Mouse (Mus musculus) hindbrain, embryonic 13.5 days (tissue): ENCODE results near the gene Zfp746. TPM values are rescaled to one million over a fixed set of nuclear protein-coding genes. Genes with fewer than 3 reads are reported as not detected.

Source experiments
- ATAC-seq: fragments of 200-750 bp; cut with Nextera tagmentation; 2 replicates; pipeline ENCODE4 v1.8.0; 2017; ENCODE audit warnings: moderate TSS enrichment; ENCODE audit not compliant: low FRiP score
- H3K27ac ChIP-seq: fragments of 300-500 bp; sonication (generic); 2 replicates; pipeline ENCODE4 v1.5.1; 2015; ENCODE audit warnings: inconsistent platforms, mild to moderate bottlenecking, moderate library complexity
- H3K27me3 ChIP-seq: fragments of 300-500 bp; sonication (generic); 2 replicates; pipeline ENCODE4 v1.6.1; 2015; ENCODE audit warnings: mild to moderate bottlenecking, inconsistent platforms
- H3K36me3 ChIP-seq: fragments of 300-500 bp; sonication (generic); 2 replicates; pipeline ENCODE4 v1.6.1; 2015; ENCODE audit warnings: mild to moderate bottlenecking, inconsistent platforms
- H3K4me1 ChIP-seq: fragments of 300-500 bp; sonication (generic); replicated peaks from 2 replicates; pipeline ENCODE4 v1.6.1; 2015; ENCODE audit warnings: inconsistent platforms
- H3K4me2 ChIP-seq: fragments of 300-500 bp; sonication (generic); 2 replicates; pipeline ENCODE4 v1.6.1; 2015; ENCODE audit warnings: inconsistent platforms, mild to moderate bottlenecking, moderate library complexity
- H3K4me3 ChIP-seq: fragments of 300-500 bp; sonication (generic); 2 replicates; pipeline ENCODE4 v1.5.1; 2015; ENCODE audit warnings: mild to moderate bottlenecking, inconsistent platforms
- H3K9ac ChIP-seq: fragments of 300-500 bp; sonication (generic); 2 replicates; pipeline ENCODE4 v1.6.1; 2015; ENCODE audit warnings: mild to moderate bottlenecking, inconsistent platforms
- H3K9me3 ChIP-seq: fragments of 300-500 bp; sonication (generic); 2 replicates; pipeline ENCODE4 v1.6.1; 2016; ENCODE audit warnings: inconsistent platforms
- WGBS: fragments of 180-500 bp; shearing (Covaris S2); methylation state at CpG from one replicate; pipeline ENCODE4 v1.1.7; 2015; 5-methylcytosine and 5-hydroxymethylcytosine counted together
- microRNA-seq: library from miRNA; unstranded; fragments of <30 nt; microRNA quantifications from one replicate; pipeline ENCODE4, GENCODE M21; 2016
- polyA plus RNA-seq: library from polyadenylated mRNA; unstranded; fragments of >200 nt; fragmentation: Nextera tagmentation; extraction: Ambion mirVana; gene quantifications from 2 replicates; pipeline ENCODE4 v1.2.1, GENCODE M21; 2015

Zfp746 gene
- polyA plus RNA-seq, 1 experiment from 2014 or later = 21.6 TPM

GRCm38 (mm10) chr6:48024994-48025345 lies 61.4 kb downstream of the Zfp746 start:
- Histone ChIP-seq H3K9me3 (peaks cover 20% of the 10 kb centered on the region), H3K27ac (no peak overlapping the region), H3K36me3 (peaks cover 74% of the 10 kb centered on the region), H3K9ac (no peak overlapping the region), H3K27me3 (no peaks in the 10 kb centered on the region), H3K4me2 (no peak overlapping the region), H3K4me3 (peak overlapping the region; percentile 9; the same call in 1 of the 2 replicates), H3K4me1 (peaks cover 5% of the 10 kb centered on the region; the same call in 1 of the 2 replicates)
- ATAC-seq = peak; percentile 33
- WGBS = 79% methylated on average over 21 of the region's 21 CpGs

- H3K9ac ChIP-seq = no peak overlapping the region
- H3K27ac ChIP-seq = no peak overlapping the region
- 79% methylated on average over 43 of the region's 43 CpGs for WGBS
- no peak overlapping the region for H3K4me2 ChIP-seq
- H3K4me1 ChIP-seq = peaks cover 6% of the 10 kb centered on the region; the same call in 1 of the 2 replicates
- peak overlapping the region; percentile 9; the same call in 1 of the 2 replicates for H3K4me3 ChIP-seq
- peaks cover 20% of the 10 kb centered on the region for H3K9me3 ChIP-seq
- ATAC-seq = peak; percentile 65
- H3K36me3 ChIP-seq = peaks cover 72% of the 10 kb centered on the region
- no peaks in the 10 kb centered on the region for H3K27me3 ChIP-seq
Measured at GRCm38 (mm10) chr6:48024330-48024993, 61.9 kb downstream of the Zfp746 start.

DNA sequence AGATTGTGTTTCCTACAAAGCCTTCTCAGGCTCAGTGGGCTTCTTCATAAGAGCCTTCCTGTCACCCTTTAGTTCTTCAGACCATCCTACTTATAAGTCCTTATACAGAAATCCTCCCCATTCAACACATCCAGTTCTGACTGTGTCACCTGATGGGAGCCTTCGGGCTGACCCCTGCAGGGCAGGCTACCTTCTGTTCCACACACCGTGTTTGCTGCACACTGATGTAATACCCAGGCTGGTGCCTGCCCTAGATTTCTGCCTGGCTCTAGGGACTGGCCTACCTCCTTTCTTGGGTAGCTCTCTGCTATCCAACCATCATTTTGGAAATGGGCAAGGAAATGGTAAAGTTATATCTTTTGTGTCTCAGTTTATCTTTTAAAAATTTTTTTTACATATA lies 63.7 kb downstream of the Zfp746 start:
- H3K4me2 ChIP-seq = no peak overlapping the region
- H3K9me3 ChIP-seq = peaks cover 20% of the 10 kb centered on the region
- no peak overlapping the region for H3K4me3 ChIP-seq
- no peak for ATAC-seq
- no peaks in the 10 kb centered on the region for H3K27me3 ChIP-seq
- 86% methylated on average over 2 of the region's 2 CpGs for WGBS
- peaks cover 6% of the 10 kb centered on the region; the same call in 1 of the 2 replicates for H3K4me1 ChIP-seq
- peaks cover 59% of the 10 kb centered on the region for H3K36me3 ChIP-seq
- H3K9ac ChIP-seq = no peak overlapping the region
- no peak overlapping the region for H3K27ac ChIP-seq

DNA sequence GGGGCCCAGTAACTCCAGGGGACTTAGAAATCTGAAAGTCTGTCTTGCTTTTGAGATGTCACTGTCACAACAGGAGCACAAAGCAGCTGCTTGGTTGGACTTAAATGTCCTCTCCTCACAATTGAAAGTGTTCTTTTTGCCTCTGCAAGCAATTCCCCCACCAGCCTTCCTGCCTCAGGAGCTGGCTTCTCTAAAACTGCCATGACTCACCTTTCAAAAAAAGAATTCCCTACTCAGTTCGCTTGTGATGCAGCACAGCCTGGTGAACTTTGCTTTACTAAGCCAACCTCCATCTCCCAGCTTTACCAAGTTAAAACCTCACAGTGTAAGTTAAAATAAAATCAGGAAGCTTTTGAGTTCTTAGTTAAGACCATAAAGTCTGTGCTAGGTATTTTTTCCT lies 64.7 kb downstream of the Zfp746 start:
- no peak overlapping the region for H3K9ac ChIP-seq
- H3K27me3 ChIP-seq = no peaks in the 10 kb centered on the region
- 79% methylated on average over 1 of the region's 1 CpGs for WGBS
- no peak for ATAC-seq
- H3K4me1 ChIP-seq = peaks cover 6% of the 10 kb centered on the region; the same call in 1 of the 2 replicates
- peaks cover 20% of the 10 kb centered on the region for H3K9me3 ChIP-seq
- H3K4me3 ChIP-seq = no peak overlapping the region
- H3K36me3 ChIP-seq = peaks cover 51% of the 10 kb centered on the region
- no peak overlapping the region for H3K27ac ChIP-seq
- no peak overlapping the region for H3K4me2 ChIP-seq

DNA sequence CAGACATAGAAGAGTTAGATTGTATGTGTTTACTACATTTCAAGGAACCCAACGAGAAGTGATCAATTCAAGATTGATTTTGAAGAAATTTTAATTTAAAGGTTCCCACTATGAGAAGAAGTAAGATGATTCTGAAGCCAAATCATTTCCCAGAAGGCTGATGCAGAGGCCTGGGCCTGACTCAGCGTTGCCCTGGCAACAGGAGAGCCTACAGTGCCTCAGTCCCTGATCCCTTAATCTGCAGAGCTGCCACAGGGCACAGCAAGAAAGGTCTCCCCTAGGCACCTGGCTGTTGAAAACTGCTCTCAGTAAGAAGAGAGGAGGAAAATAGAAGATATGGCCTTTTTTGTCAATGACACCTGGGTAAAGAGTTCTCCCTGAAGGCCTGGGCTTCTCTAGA lies 66.4 kb downstream of the Zfp746 start:
- Histone ChIP-seq H3K9ac (no peak overlapping the region), H3K9me3 (peaks cover 9% of the 10 kb centered on the region), H3K4me3 (no peak overlapping the region), H3K27ac (no peak overlapping the region), H3K36me3 (peaks cover 34% of the 10 kb centered on the region), H3K4me2 (no peak overlapping the region), H3K27me3 (no peaks in the 10 kb centered on the region), H3K4me1 (peaks cover 12% of the 10 kb centered on the region)
- ATAC-seq = no peak
- 79% methylated on average over 2 of the region's 2 CpGs for WGBS

GRCm38 (mm10) chr6:48016841-48017240 lies 69.6 kb downstream of the Zfp746 start:
- H3K4me2 ChIP-seq = no peak overlapping the region
- peaks cover 12% of the 10 kb centered on the region for H3K4me1 ChIP-seq
- no peaks in the 10 kb centered on the region for H3K27me3 ChIP-seq
- no peak overlapping the region for H3K27ac ChIP-seq
- H3K9me3 ChIP-seq = no peaks in the 10 kb centered on the region
- WGBS = 92% methylated on average over 9 of the region's 9 CpGs
- ATAC-seq = peak; percentile 5; the same call in 1 of the 2 replicates
- no peak overlapping the region for H3K4me3 ChIP-seq
- peaks cover 8% of the 10 kb centered on the region; the same call in 1 of the 2 replicates for H3K36me3 ChIP-seq
- H3K9ac ChIP-seq = no peak overlapping the region

GRCm38 (mm10) chr6:48016090-48016521 lies 70.3 kb downstream of the Zfp746 start:
- Histone ChIP-seq H3K36me3 (peaks cover 8% of the 10 kb centered on the region; the same call in 1 of the 2 replicates), H3K27ac (no peak overlapping the region), H3K27me3 (no peaks in the 10 kb centered on the region), H3K4me1 (peaks cover 12% of the 10 kb centered on the region), H3K9me3 (no peaks in the 10 kb centered on the region), H3K4me2 (peak overlapping the region; percentile 62), H3K9ac (peak overlapping the region; percentile 72), H3K4me3 (peak overlapping the region; percentile 44)
- ATAC-seq = peak; percentile 94
- WGBS = under 1% methylated on average over 15 of the region's 24 CpGs

Small RNA genes within 50 kb of the gene (microRNA-seq; reads per million reads assigned to microRNA genes)
- gene Gm24563 = not detected

Other genes starting within 250 kb of the Zfp746 start
- gene Zfp282, start 209.4 kb downstream of the Zfp746 start, polyA plus RNA-seq = 22.2 and 22.3 TPM in 2 replicates
- gene Zfp212, start 166.1 kb downstream of the Zfp746 start, polyA plus RNA-seq = 20.0 and 22.5 TPM in 2 replicates
- gene Zfp956, start 133.2 kb downstream of the Zfp746 start, polyA plus RNA-seq = 16.4 and 17.0 TPM in 2 replicates
- 8.5 and 8.9 TPM in 2 replicates for gene Zfp777, start 37.7 kb downstream of the Zfp746 start, polyA plus RNA-seq